Mouse (Mus musculus): ENCODE measurements at regions not wholly inside any gene's neighbourhood (a gene's known extent, or its start where the extent isn't known, plus 50 kb on each side); places are given as distances from the start of the nearest gene placed in this dataset.

DNA sequence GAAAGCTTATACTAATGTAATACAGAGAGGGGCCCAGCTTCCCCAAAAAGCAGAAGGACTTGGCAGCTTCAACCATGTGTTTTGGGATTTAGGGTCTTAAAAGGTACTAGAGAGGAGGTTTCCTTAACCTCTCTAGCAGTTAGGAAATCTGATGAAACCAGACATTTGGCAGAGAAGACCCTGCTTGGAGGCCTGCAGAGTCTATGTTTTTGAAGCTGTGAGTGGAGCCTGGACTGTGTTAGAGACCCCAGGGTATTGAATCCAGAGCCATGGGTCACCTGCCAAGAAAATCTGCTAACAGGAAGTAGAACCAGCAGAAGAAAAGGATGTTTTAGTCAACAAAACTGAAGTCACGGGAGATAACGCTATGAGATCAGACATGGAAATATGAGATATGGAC is 551.2 kb upstream of the Impad1 start:
- no peak for TF ChIP-seq CTCF (conservative IDR thresholded peaks at IDR 0.05; ENCODE audit: low read length)
- no peak for TF ChIP-seq POU5F1 (IDR thresholded peaks at IDR 0.05; ENCODE audit: borderline replicate concordance, low read length)
- no peak for TF ChIP-seq NANOG (IDR thresholded peaks at IDR 0.05; ENCODE audit: borderline replicate concordance, low read length)
